Mouse (Mus musculus) c-Kit-positive CD71-positive TER-119-negative erythroid progenitor cells, embryonic 14.5 days (primary cell): ENCODE data around the gene Tox4.
"Not testable (repeated sequence)": the region's sequence is repeated elsewhere in the genome, so short reads cannot be mapped to it uniquely, and the experiment has no call there.

Experiments used
- DNase-seq: peaks from one replicate; pipeline ENCODE4 v3.0.0-alpha.2; 2013; ENCODE audit warnings: low read depth

The Tox4 gene

DNA sequence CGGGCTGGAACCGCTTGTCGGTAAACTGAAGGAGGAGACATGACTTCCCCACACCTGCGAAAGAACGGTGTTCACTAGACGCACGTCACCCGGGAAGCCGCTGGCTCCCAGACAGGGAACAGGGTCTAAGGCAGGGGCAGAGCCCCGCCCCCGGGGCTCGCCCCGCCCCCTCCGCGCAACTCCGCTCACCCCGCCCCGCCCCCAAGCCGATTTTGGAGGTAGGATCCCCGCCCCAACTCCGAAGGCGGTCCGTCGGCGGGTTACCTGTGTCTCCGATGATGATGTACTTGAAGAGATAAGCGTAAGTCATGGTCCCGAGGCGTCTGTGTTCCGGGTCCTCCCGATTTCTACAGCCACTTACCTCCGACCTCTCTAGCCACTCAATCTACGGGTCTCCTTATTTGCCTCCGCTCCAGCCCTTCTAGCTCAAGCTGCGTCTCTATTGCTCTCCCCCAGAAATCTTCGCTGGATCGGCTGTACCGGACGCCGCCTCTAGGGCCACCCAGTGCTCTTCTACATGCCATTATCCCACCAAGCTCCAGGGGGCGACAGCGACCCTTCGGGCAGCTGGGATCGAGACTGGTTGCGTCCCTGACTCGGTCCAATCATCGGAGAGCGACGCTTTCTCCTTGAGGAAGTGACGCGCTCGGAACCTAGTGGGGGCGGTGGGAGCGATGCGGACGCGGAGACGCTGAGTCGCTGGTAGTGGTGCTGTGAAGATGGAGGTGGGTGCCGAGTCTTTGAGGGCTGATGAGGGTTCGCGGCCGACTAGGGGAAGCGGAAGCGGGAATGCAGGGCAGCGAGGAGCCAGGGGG is at the start of gene Tox4, which contains the start of gene Rab2b:
Gene Tox4, plus strand, starts transcription at position 215 of the 815 bp plus-strand sequence.
Gene Rab2b, minus strand, starts transcription at position 614 of the 815 bp plus-strand sequence.
- DNase-seq = peak; percentile 99

DNA sequence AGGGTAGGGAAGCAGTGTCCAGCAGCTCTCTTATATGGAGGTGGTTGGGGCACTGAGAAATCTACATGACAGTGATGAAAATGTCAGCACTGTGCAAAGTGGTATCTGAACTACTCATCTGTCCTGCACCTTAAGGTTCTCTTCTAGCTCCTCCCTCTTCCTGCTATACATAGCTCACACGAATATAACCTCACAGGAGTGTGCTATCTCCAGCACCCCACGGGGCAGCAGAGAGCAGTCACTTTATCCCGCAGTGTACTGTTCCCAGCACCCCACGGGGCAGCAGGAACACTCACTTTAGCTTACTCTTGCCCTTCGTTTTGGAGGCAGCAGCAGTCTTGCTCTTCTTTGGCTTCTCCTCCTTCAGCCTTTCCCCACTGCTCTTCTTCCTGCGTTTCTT is 46.7 kb upstream of the Tox4 start:
- no peak for DNase-seq

DNA sequence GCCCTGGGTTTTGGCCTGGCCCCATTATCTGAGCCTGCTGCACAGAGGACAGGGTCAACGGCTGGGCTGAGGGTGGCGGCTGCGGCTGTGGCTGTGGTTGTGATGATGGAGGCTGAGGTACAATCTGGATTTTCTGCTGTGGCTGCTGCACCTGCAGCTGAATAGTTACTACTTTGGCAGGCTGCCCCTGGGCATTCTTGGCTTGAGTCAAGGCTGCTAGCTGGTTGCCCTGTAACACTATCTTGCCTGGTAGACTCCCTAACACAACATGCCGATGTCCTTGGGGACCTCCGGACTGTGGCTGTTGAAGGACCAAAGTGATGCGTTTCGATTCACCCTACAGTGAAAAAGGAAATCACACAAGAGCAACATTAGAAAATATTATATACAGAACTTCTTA is 43.8 kb upstream of the Tox4 start:
- DNase-seq = no peak

DNA sequence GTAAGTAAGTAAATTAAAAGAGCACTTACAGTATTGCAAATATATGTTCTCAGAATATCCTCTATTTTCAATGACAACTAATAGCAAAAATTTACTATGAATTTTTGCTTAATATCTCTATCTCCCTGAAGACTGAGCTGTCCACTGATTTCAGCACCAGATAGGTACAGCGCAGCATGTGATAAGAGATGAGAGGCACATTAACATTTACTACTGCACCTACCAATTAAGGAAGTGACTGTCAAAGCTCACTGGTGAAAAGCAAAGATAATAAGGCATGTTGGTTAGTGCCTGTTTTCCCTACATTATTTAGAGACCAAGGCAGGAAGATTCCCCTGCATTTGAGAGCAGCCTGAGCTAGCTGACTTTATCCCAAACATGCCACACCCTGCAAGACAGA is 42.7 kb upstream of the Tox4 start:
- no peak for DNase-seq

DNA sequence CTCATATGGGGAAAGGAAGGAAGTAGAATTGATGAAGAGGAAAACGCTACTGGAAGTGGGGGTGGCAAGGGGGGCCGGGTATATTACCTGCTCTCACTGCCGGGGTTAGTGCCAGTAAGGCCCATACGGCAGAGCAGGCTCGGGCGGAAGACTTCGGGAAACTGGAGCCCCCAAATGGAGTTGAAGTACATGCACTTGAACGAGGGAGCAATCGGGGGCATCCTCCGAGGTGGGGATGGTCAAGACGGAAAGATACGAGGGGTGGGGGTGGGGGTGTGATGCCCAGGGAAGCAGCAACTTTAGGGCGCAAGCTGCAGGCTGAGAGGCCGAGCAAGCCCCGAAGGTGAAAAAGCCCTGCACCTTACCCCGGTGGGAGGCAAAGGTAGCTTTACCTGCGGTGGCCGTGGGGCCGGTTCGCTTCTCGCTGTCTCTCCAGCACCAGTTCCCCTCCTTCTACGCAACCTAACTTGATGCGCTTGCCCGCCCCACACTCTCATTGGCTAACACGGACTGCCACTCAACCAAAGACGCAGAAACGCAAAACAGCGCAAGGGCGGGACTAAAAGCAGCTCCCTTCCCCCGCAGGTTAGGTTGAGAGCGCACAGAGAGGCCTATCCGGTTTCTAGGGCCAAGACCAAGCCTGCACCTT is 34.8 kb upstream of the Tox4 start:
- DNase-seq = peak; percentile 100

DNA sequence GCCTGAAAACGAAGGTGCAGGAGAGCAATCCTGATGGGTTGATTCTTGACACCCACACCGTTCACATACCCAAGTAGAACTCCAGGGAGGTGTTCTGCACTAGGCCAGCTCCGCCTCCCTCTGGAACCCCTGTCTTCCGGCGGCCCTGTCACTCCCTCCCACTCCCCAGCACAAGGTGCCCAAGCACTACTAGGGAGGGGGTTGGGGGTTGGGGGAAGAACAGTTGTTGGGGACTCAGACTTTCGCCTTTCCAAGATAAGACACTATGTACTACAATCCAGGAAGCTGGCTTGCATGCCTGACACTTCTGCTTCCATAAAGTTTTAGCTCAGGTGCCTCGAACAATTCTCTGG is 34.3 kb upstream of the Tox4 start:
- DNase-seq = no peak

DNA sequence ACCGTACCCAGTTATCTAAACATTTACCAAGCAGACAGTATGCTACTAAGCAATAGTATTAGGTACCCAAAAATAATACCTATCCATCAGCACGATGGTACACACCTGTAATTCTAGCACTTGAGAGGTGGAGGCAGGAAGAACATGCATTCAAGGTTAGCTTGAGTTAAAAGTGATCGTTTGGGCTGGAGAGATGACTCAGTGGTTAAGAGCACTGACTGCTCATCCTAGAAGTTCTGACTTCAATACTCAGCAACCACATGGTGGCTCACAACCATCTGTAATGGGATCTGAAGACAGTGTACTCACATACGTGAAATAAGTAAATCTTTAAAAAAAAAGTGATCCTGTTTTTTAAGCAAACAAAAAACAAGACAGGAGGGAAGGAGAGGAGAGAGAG is 32.8 kb upstream of the Tox4 start:
- DNase-seq = no peak

DNA sequence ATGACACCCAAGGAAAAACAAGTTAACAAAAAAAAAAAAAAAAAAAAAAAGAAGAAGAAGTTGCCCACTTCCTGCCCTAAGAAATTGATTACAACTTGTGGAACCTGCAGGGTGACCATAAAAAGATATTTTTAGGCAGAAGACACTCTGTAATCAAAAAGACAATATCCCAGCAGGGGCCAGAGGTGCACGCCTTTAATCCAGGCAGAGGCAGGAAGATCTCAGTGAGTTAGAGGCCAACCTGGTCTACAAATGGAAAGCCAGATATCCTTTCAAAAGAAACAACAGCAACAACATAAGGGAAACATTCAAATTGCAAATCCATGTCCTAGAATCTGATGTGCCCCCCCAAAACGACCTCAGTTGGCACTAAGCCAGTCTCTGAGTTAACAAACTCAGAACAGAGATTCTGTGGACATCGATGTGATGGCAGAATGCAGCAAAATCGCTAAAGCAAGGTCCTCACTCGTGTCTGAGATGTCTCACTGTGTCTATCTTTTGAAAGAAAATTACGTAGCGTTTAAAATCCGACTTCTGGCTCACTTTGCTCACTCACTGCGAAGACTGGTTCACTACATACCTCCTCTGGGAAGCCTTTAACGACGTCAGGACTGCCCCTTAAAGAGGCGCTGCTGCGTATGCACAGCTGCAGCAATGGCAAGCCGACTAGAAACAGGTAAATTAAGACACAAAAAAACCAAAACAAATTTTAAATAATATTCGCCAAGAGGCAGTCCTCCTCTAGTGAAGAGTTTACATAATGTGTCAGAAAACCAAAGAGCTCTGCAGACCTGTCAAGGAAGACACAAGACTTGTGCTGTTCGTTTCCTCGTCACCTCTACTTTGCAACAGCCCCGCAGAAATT is 22.4 kb upstream of the Tox4 start:
- no peak for DNase-seq

DNA sequence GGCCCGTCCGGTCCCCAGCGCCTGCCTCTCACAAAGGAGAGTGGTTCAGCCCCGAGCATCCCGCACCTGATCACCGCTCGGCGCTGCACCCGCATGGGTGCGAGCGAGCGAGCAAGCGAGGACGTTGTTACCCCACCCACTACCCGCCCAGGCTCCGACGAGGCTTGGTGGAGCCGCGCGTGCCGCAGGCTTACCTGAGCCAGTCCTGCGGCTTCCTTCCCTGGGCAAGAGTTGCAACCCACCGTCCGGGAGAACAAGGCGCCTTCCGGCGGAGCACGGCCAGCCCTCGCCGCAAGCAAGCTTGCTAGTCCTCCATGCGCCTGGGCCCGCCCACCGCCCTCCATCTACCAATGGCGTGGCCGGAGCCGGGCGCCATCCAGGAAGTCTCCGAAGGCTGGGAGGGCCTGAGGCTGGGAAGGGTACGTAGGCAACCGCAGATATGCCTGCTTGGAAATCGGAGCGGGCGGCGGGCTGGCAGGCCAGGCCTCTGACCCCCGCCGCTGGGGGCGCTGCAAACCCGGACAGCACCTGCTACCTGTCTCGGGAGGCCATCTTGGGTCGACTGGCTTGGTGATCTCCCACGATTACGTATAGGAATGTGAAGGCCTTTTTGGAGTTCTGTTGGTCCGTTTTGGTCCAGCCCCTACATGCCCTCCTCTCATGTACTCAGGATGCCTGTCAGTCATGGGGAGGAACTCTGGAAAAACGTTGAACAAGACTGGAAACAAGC is 21.3 kb upstream of the Tox4 start, which contains the start of gene Chd8:
Gene Chd8, minus strand, starts transcription at position 297 of the 730 bp plus-strand sequence.
- DNase-seq = peak; percentile 92

DNA sequence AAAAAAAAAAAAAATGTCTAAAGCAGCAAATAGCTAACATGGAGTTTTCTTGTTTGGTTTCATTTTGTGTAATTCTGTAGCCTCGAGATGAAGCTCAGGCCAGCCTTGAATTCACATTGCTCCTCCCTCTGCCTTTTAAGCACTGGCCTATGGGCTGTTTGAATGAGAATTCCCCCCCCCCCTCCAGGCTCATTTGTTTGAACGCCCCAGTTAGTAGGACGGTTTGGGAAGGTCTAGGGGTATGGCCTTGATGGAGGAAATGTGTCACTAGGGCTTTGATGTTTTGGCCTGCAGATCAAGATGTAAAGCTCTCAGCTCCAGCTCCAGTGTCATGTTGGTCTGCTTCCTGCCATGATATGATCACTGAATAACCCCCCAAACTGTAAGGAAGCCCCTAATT is 6.2 kb upstream of the Tox4 start:
- no peak for DNase-seq

DNA sequence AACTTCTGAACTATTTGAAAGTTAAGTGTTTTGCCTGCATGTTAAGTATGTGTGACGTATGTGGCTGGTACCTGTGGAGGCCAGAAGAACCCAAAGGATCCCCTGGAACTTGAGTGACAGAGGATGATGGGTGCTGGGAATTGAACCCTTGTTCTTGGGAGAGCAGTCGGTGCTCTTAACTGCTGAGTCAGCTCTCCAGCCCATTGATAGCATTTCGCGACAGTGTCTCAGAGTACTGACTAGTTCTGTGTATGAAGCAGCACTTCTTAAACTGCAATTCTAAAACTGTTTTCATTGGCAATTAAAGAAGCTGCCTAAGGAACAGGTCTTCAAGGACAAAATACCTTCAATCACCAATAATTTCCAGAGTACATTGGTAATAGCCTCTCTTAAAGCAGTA is 1.7 kb upstream of the Tox4 start:
- no peak for DNase-seq

DNA sequence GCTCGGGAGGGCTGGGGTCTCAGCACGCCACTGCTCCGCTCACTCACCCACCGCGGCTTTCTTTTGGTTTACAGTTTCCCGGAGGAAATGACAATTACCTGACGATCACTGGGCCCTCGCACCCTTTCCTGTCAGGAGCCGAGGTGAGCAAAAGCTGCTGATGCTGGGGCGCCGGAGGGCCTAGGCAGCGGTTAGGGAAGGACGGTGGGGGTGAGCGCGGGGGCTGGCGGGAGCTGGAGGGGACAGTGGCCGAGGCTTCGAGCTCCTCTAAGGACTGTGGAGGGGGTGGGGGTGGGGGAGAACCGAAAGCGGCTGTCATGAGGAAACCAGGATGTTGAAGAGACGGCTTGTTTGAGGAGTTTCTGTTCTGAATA is 788 bp downstream of the Tox4 start:
- DNase-seq = no peak

DNA sequence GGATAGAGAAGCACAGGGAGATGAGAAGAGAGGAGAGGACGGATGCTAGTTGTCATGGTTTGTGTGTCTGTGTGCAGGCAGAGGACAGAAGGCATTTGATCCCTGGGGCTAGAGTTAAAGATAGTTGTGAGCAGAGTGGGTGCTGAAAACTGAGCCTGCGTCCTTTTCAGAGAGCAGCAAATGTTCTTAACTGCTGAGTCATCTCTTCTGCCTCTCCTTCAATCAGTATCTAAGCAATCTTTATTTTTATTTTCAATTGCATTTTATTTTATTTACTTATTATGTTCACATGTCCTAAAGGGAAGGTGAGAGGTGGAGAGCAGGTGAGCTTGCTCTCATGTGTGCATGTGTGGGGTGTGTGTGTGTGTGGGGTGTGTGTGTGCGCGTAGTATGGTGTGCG is 4.7 kb downstream of the Tox4 start:
- no peak for DNase-seq

DNA sequence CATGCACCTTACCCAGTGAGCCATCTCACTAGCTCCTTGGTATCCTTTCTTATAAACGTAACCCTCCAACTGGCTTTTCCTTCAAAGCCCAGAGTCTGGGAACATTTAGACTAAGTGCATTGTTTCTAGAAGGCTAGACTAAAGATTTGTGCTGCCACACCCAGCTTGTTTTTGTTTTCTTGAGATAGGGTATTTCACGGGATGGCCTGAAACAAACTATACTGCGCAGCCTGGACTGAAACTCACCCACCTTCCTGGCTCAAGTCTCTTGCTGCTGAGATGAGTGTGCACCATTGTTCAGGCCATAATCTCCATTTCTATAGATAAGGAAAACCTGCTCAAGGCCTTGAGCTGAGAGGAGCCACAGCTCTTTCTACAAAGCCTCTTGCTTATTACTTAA is 5.2 kb downstream of the Tox4 start:
- DNase-seq = no peak

DNA sequence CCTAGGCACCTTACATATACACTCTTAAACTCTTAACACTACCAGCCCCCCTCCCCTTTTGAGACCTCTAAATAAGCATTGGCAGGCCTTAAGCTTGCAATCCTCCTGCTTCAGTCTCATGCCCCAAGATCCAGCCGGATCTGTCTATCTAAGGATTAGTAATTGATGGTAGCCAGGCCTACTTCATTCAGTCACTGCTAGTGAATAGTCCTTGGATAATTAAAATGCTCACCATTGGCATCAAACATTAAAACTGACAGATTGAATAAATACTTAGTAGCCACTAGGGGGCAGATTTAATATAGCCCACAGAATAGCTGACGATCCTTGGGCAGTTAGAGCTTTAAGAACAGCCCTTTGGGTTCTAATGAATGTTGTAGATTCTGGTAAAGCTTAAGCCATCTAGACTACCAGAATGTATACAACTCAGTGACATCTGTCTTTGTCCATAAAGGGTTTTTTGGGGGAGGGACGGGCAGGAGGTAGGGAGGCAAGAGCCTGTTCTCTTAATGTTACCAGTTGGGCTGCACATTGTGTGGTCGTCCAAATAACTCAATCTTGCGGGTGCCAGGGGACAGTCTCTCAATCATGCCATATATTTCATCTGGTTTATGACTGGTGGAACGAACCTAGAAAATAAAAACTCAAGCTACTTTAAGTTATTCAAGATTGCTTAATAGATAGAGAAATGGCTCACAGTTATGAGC is 16.8 kb downstream of the Tox4 start:
- DNase-seq = no peak

DNA sequence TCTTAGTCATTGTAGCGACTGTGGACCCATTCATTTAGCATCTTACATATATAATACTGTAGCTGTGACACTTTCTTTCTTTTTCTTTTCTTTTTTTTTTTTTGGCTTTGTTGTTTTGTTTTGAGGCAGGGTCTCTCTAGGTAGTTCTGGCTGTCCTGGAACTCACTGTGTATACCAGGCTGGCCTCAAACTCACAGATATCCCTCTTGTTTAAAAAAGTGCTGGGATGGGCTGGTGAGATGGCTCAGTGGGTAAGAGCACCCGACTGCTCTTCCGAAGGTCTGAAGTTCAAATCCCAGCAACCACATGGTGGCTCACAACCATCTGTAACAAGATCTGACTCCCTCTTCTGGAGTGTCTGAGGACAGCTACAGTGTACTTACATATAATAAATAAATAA is 24.6 kb downstream of the Tox4 start:
- DNase-seq = not testable (repeated sequence)

DNA sequence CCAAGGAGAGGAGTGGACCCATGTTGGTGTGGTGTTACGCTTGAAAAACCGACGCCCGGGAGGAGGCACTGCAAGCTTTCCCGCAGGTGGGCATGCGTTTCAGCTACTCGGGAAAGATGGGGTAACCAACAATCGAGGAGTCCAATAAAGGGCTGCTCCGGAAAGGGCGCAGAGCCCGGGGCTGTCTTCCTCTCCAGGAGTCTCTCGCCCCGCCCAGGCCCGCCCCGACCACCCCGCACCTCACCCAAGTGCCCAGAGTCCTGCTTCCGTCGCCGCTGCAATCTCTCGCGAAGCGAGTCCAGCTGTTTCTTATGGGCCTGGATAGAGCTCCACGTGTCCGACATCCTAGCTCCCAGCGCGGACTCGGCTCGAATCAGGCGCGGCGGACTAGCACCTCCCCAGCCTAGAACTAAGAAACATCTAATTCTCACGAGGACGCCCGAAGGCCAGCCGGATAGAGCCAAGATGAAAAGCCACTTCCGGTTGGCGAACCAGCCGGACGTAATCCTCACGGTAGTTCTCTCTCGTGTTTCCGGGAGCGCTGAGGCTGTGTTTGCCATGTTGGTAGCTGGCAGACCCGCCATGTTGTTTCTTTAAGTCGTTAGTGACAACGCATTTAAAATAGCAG is 25.8 kb downstream of the Tox4 start, which contains the start of gene Mettl3:
Gene Mettl3, minus strand, starts transcription at position 485 of the 628 bp plus-strand sequence.
- peak; percentile 91 for DNase-seq

DNA sequence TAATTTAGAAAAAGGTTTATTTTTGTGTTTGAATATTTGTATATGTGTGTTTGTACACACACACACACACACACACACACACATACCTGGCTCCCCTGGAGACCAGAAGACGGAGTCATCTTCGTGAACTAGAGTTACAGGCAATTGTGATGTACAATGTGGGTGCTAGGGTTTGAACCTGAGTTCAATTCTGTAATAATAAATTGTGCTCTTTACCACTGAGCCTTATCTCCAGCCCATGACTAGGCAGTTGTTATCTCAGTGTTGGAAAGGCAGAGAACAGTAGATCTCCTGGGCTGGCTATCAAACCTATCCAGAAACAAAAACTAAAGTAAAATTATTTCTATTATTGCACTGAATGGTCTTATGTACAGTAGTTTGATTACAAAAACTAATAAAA is 27.2 kb downstream of the Tox4 start:
- DNase-seq = peak; percentile 53

DNA sequence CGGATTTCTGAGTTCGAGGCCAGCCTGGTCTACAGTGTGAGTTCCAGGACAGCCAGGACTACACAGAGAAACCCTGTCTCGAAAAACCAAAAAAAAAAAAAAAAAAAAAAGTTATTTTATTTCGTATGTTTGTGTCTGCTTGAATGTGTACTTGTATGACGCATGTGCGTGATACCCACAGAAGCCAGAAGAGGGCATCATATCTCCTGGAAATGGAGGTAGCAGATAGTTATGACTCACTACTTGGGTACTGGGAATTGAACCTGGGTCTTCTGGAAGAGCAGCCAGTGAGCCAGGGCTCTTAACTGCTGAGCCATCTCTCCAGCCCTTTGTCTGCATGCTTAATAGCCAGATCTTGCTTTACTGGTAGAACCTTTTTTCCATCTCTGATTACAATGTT is 31.4 kb downstream of the Tox4 start:
- not testable (repeated sequence) for DNase-seq

DNA sequence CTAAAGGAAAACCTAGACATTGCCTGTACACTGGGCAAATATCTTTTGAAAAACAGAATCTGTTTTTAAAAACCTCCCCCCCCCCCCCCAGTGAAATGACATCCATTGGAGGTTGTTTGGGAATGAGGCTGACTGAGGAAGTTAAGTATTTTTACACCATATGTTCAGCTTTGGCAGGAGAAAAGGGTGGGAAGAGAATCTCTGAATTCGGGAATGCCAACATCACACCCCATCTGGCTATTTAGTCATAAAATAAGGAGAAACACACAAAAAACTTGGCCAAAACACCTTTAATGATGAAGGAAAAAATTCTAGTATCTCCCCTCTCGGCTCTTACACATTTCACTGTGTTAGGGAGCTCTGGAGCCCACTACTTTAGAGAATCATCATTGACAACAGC is 32.0 kb downstream of the Tox4 start:
- no peak for DNase-seq
